Mouse (Mus musculus) neural tube, embryonic 13.5 days (tissue): ENCODE results near the gene Gm10643. TPM values are rescaled to one million over a fixed set of nuclear protein-coding genes. Genes with fewer than 3 reads are reported as not detected.

Experiments used
- ATAC-seq: fragments of 200-750 bp; cut with Nextera tagmentation; 2 replicates; pipeline ENCODE4 v1.8.0; 2017; ENCODE audit warnings: low read depth, mild to moderate bottlenecking, moderate TSS enrichment, moderate library complexity
- H3K27ac ChIP-seq: fragments of 300-500 bp; sonication (generic); replicated peaks from 2 replicates; pipeline ENCODE4 v1.5.1; 2015; ENCODE audit warnings: moderate library complexity, mild to moderate bottlenecking, inconsistent platforms
- H3K27me3 ChIP-seq: fragments of 300-500 bp; sonication (generic); 2 replicates; pipeline ENCODE4 v1.6.1; 2015; ENCODE audit warnings: mild to moderate bottlenecking, inconsistent platforms
- H3K36me3 ChIP-seq: fragments of 300-500 bp; sonication (generic); 2 replicates; pipeline ENCODE4 v1.6.1; 2015; ENCODE audit warnings: mild to moderate bottlenecking, inconsistent platforms
- H3K4me1 ChIP-seq: fragments of 300-500 bp; sonication (generic); replicated peaks from 2 replicates; pipeline ENCODE4 v1.6.1; 2015; ENCODE audit warnings: inconsistent platforms
- H3K4me2 ChIP-seq: fragments of 300-500 bp; sonication (generic); 2 replicates; pipeline ENCODE4 v1.6.1; 2015; ENCODE audit warnings: inconsistent platforms, mild to moderate bottlenecking, moderate library complexity
- H3K4me3 ChIP-seq: fragments of 300-500 bp; sonication (generic); 2 replicates; pipeline ENCODE4 v1.5.1; 2015; ENCODE audit warnings: mild to moderate bottlenecking, inconsistent platforms
- H3K9ac ChIP-seq: fragments of 300-500 bp; sonication (generic); 2 replicates; pipeline ENCODE4 v1.6.1; 2015; ENCODE audit warnings: moderate library complexity, mild to moderate bottlenecking, inconsistent platforms
- H3K9me3 ChIP-seq: fragments of 300-500 bp; sonication (generic); 2 replicates; pipeline ENCODE4 v1.6.1; 2016; ENCODE audit warnings: inconsistent platforms
- WGBS: fragments of 180-500 bp; shearing (Covaris S2); methylation state at CpG from one replicate; pipeline ENCODE4 v1.1.7; 2015; 5-methylcytosine and 5-hydroxymethylcytosine counted together
- polyA plus RNA-seq: library from polyadenylated mRNA; unstranded; fragments of >200 nt; fragmentation: Nextera tagmentation; extraction: Ambion mirVana; gene quantifications from 2 replicates; pipeline ENCODE4 v1.2.1, GENCODE M21; 2015

Gene Gm10643
- polyA plus RNA-seq, 1 experiment from 2014 or later = 1.9 TPM

DNA sequence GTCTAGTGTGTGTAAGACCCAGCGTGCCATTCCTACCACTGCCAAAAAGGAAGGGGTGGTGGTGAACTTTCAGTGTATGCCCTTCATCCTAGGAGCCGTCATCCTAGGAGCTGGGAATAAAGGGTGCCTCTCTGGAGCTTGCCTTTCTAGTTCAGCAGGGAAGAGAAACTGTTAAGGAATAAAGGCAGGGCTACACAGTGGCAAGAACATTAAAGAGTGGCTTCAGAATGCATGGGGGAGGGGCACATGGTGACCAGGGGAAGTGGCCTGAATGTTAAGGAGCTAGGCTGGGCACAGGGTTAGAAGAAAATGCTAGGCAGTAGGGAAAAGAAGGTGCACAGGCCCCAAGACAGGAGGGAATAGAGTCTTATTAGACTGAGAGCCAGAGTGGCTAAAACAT, 4.8 kb upstream of the Gm10643 start:
- Histone ChIP-seq H3K4me2 (no peak overlapping the region), H3K27ac (0 out of 2 replicates have a peak overlapping the region, but pooled peaks have one; percentile 13), H3K27me3 (no peaks in the 10 kb centered on the region), H3K4me3 (no peak overlapping the region), H3K4me1 (peaks cover 81% of the 10 kb centered on the region), H3K9ac (0 out of 2 replicates have a peak overlapping the region, but pooled peaks have one; percentile 31), H3K36me3 (peaks cover 6% of the 10 kb centered on the region; the same call in 1 of the 2 replicates), H3K9me3 (no peaks in the 10 kb centered on the region)
- WGBS = 47% methylated on average over 2 of the region's 2 CpGs
- ATAC-seq = no peak

DNA sequence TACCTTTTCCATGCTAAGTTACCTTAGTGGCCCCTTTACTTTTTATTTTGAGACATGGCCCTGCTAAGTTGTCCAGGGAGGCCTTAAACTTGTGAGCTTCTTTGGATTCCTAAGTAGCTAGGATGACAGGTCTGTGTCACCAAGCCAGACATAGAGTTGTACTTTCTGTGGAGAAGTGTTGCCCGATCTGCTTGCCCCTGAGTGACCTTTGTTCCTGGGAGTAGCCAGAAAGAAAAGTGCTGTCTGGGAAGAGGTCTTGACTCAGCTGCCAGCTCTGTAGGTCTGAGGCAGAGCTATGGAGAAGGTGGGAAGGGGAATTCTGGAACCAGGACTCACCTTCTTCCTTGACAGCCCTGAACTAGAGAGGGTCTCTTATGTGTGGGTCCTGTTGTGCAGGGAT, 4.2 kb upstream of the Gm10643 start:
- 46% methylated on average over 1 of the region's 1 CpGs for WGBS
- peaks cover 77% of the 10 kb centered on the region for H3K4me1 ChIP-seq
- no peak overlapping the region for H3K4me2 ChIP-seq
- no peaks in the 10 kb centered on the region for H3K9me3 ChIP-seq
- H3K27ac ChIP-seq = no peak overlapping the region
- ATAC-seq = no peak
- 0 out of 2 replicates have a peak overlapping the region, but pooled peaks have one; percentile 31 for H3K9ac ChIP-seq
- no peaks in the 10 kb centered on the region for H3K27me3 ChIP-seq
- 0 out of 2 replicates have a peak, but pooled peaks cover under 1% of the 10 kb centered on the region for H3K36me3 ChIP-seq
- H3K4me3 ChIP-seq = no peak overlapping the region

DNA sequence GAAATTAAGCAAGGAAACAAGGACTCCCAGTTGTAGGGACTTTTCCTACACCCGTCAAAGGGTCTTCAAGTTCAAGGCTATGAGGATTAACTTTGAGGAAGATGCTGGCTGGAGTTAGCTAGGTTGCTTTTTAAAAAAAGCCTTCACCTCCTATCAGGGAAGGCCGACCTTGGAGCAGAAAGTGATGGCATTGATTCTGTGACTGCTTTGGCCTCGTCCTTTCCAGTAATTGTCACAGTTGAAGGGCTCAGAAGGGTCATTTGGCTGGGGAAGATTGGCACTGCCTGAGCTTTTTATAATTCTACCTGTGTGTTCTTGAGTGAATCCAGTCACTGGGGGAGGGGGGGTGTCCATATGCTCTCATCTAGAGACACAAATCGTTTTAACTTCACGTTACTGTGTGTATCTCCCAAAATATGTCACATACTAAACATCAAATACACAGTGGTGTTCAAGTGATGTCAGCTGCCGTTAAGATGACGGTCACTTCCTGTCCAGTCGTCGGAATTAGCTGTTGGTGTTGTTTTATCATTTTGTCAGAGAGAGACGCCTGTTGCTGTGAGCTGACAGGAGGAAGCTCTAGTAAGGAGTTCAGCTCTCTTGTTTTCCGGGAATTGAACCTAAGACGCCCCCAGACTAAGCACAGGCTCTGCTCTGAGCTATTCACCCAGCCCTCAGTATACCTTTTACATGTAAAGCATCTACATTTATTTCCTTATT, 3.5 kb upstream of the Gm10643 start:
- H3K27ac ChIP-seq = no peak overlapping the region
- no peaks in the 10 kb centered on the region for H3K9me3 ChIP-seq
- no peaks in the 10 kb centered on the region for H3K27me3 ChIP-seq
- H3K9ac ChIP-seq = peak overlapping the region; percentile 58; the same call in 1 of the 2 replicates
- no peak for ATAC-seq
- H3K4me3 ChIP-seq = 0 out of 2 replicates have a peak overlapping the region, but pooled peaks have one; percentile 1
- H3K4me2 ChIP-seq = peak overlapping the region; percentile 55; the same call in 1 of the 2 replicates
- H3K36me3 ChIP-seq = no peaks in the 10 kb centered on the region
- peaks cover 70% of the 10 kb centered on the region for H3K4me1 ChIP-seq
- 82% methylated on average over 12 of the region's 12 CpGs for WGBS

DNA sequence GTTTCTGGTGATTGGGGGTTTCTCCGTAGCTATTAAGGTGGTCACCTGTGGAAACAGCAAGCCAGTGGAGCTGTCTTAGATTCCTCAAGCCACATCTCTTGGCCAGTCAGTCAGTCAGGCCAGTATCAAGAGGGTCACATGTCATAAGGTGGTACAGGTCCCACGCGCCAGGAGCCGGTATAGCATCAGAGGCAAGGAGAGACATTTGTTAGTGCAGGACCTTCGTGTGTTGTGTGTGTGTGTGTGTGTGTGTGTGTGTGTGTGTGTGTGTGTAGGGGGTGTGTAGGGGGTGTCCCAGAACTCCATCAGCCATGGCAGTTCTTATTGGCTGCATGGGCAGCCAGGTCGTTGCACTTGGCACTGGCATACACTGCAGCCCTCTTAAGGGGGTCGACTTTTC, 3.0 kb upstream of the Gm10643 start:
- H3K9ac ChIP-seq = peak overlapping the region; percentile 58
- WGBS = 87% methylated on average over 7 of the region's 7 CpGs

DNA sequence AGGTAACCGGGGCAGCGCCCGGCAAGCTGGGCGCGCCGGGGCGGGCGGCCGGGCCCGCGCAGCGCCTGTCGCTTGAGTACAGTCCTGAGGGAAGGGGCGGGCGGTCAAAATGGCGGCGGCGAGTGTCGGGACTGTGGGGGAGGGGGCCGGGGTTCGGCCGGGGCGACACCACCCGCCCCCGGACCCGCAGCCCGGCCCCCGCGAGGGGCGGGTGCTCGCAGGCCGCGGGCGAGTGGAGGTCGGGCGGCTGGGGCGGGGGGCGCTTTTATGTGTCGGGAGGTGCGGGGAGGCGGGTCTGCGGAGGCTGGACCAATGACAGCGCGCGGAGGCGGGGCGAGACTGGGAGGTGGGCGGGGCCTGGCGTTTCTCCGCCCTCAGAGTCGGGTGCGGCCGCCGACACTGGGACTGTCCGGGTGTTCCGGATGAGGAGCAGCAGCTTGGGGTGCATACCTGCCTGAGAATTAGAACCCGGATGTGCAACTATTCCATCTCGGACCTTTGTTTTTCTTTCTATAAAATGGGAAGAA, 2.2 kb upstream of the Gm10643 start:
- ATAC-seq = peak; percentile 78
- Histone ChIP-seq H3K27me3 (no peaks in the 10 kb centered on the region), H3K27ac (peak overlapping the region; percentile 97), H3K4me1 (peaks cover 56% of the 10 kb centered on the region), H3K4me2 (peak overlapping the region; percentile 55), H3K36me3 (no peaks in the 10 kb centered on the region), H3K9ac (peak overlapping the region; percentile 86), H3K4me3 (peak overlapping the region; percentile 77), H3K9me3 (no peaks in the 10 kb centered on the region)
- WGBS = 1% methylated on average over 39 of the region's 58 CpGs

More for the DNA sequence above, 3.0 kb upstream of the Gm10643 start:
- Histone ChIP-seq H3K36me3 (no peaks in the 10 kb centered on the region), H3K4me3 (peak overlapping the region; percentile 77), H3K9me3 (no peaks in the 10 kb centered on the region), H3K27ac (no peak overlapping the region), H3K27me3 (no peaks in the 10 kb centered on the region), H3K4me2 (peak overlapping the region; percentile 55), H3K4me1 (peaks cover 64% of the 10 kb centered on the region)
- ATAC-seq = no peak

DNA sequence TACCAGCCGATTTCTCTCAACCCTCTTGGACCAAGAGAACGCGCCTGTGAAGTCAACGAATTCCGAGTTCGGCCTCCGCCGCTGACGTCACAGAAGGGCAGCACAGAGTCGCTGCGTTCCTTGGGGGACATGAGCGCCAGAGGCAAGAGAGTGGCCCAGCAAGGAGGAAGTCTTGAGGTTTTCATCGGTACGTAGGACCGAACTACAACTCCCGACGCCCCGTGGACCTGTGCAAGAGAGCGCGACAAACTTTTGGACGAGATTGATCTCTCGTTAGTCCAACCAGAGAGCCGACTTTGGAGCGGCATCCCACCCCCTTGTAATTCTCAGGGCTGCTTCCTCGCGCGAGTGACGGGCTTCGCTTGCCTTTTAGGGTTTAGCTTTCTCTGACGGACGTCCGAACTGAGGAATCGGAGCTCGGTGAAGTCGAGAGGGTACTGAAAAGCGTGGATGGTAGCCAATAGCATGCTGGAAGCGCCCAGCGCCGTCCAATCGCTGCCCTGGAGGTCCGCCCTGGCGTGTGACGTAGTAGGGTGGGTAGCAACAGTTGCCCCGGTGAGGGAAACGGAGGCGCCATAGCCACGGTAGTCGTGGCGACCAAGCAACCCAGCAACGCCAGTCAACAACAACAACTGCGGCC, 1.5 kb upstream of the Gm10643 start, which contains the start of gene Rfx1:
Rfx1 (plus strand) TSS at position 544 of the 640 bp plus-strand sequence.
- H3K27me3 ChIP-seq = no peaks in the 10 kb centered on the region
- WGBS = under 1% methylated on average over 51 of the region's 51 CpGs
- peak within 1 kb of the TSS; percentile 86 for H3K9ac ChIP-seq
- H3K36me3 ChIP-seq = no peaks in the 10 kb centered on the region
- H3K4me2 ChIP-seq = peak within 1 kb of the TSS; percentile 86
- ATAC-seq = peak; percentile 98
- H3K4me1 ChIP-seq = peaks cover 49% of the 10 kb centered on the region
- peak within 1 kb of the TSS; percentile 77 for H3K4me3 ChIP-seq
- peak within 1 kb of the TSS; percentile 97 for H3K27ac ChIP-seq
- H3K9me3 ChIP-seq = no peaks in the 10 kb centered on the region

DNA sequence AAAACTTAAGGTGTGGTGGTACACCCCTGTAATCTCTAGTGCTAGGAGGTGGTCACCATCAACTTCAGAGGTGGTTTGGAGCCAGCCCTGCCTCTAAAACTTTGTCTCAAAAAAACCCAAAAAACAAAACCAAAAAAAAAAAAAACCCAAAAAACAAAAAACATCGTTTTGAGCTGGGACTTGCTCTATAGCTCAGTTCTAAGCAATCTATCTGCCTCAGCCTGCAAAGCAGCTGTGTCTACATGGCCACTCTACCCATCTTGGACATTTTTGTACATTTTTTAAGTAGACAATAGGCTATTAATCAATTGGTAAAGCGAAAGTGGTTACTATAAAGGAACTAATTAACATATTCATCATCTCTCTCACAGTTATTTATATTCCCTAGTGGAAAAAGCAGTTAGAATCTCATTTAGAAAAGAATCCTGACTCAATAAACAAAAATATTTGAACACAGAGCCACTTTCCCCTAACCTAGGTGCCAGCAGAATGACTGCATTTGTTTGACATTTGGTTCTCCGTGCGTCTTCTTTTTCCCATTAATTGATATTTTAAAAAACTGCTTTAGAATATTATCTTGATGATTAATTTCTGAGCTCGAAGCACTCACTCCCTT, 628 bp upstream of the Gm10643 start:
- 17% methylated on average over 5 of the region's 5 CpGs for WGBS
- H3K27ac ChIP-seq = peak overlapping the region; percentile 88
- ATAC-seq = no peak

DNA sequence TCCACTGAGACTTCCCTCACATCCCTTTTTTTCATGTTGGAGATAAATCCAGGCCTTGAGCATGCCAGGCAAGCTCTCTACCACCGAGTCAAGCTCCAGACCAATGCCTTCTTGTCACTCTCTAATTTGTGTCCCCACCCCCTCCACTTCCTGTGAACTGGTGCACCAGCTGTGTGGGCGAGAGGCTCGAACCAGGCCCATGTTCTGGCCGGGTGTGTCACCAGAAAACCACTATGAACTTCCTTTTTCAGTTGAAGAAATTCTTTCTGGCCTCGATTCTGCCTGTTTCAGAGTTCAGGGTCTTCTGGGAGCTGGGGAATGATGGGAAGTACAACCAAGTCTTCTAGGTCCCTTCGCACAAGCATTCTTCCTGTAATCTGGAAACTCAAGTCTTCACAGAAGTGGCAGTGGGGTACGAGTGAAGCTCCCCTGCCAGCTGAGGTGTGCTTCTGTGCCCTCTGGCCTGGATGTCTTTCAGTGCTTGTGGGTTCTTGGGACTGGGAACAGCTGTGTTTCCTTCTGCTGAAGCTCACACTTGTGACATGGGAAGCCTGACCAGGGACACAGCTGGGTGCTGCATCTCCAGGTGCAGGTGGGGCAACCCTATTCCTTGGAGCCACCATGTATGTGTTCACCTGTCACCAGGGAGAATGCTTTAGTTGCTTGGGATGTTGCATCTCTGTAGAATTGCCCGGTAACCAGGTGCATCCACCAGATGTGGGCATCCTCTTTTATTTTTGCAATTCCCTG, 901 bp downstream of the Gm10643 start:
- WGBS = 79% methylated on average over 8 of the region's 8 CpGs
- H3K27ac ChIP-seq = no peak overlapping the region
- ATAC-seq = no peak
- no peak overlapping the region for H3K4me2 ChIP-seq
- no peaks in the 10 kb centered on the region for H3K36me3 ChIP-seq
- 0 out of 2 replicates have a peak, but pooled peaks cover 3% of the 10 kb centered on the region for H3K27me3 ChIP-seq
- no peak overlapping the region for H3K9ac ChIP-seq
- peaks cover 27% of the 10 kb centered on the region for H3K4me1 ChIP-seq
- H3K9me3 ChIP-seq = no peaks in the 10 kb centered on the region
- H3K4me3 ChIP-seq = no peak overlapping the region

More for the DNA sequence above, 628 bp upstream of the Gm10643 start:
- Histone ChIP-seq H3K36me3 (no peaks in the 10 kb centered on the region), H3K9me3 (no peaks in the 10 kb centered on the region), H3K4me3 (peak overlapping the region; percentile 77), H3K27me3 (no peaks in the 10 kb centered on the region), H3K4me2 (peak overlapping the region; percentile 86), H3K9ac (peak overlapping the region; percentile 77), H3K4me1 (peaks cover 42% of the 10 kb centered on the region)

DNA sequence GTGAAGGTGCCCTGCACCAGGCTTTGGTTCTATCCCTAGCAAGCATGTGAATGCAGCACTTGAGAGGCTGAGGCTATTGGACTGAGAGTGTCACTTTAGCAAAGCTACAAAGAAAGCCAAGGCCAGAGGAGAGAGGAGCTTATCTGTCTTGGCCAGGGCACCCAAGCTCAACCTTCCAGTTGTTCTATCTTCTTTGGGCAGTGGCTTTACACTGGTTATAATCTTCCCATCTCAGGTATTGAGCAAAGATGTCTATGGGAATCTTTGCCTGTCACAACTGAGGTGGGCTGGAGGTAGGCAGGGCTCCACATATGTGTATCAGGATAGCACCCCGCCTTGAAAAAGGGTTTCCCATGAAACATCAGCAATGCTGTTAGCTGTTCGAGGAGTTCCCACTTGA, 4.7 kb downstream of the Gm10643 start:
- H3K4me3 ChIP-seq = no peak overlapping the region
- H3K27ac ChIP-seq = no peak overlapping the region
- 0 out of 2 replicates have a peak, but pooled peaks cover 2% of the 10 kb centered on the region for H3K4me1 ChIP-seq
- no peak overlapping the region for H3K9ac ChIP-seq
- no peaks in the 10 kb centered on the region for H3K36me3 ChIP-seq
- 82% methylated on average over 2 of the region's 2 CpGs for WGBS
- 0 out of 2 replicates have a peak, but pooled peaks cover 3% of the 10 kb centered on the region for H3K27me3 ChIP-seq
- no peaks in the 10 kb centered on the region for H3K9me3 ChIP-seq
- ATAC-seq = no peak
- no peak overlapping the region for H3K4me2 ChIP-seq

DNA sequence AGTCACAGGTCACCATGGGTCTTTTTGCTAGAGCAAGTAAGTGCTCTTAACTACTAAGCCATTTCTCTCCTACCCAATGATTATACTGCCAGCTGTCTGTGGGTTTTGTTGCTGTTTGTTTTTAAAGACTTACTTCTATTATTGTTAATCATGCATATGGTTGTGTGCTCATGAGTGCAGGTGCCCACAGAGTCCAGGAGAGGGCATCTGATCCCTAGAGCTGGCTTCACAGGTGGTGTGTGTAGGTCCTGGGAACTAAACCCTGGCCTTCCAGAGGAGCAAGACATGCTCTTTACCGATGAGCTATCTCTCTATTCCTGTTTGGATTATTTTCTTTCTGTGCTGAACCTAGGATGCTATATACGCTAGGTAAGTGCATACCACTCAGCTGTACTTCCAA, 5.7 kb downstream of the Gm10643 start:
- H3K4me2 ChIP-seq = no peak overlapping the region
- H3K27me3 ChIP-seq = 0 out of 2 replicates have a peak, but pooled peaks cover 3% of the 10 kb centered on the region
- no peaks in the 10 kb centered on the region for H3K36me3 ChIP-seq
- ATAC-seq = no peak
- H3K4me3 ChIP-seq = no peak overlapping the region
- H3K27ac ChIP-seq = no peak overlapping the region
- H3K9ac ChIP-seq = no peak overlapping the region
- WGBS = 91% methylated on average over 2 of the region's 2 CpGs
- H3K4me1 ChIP-seq = no peaks in the 10 kb centered on the region
- H3K9me3 ChIP-seq = no peaks in the 10 kb centered on the region

DNA sequence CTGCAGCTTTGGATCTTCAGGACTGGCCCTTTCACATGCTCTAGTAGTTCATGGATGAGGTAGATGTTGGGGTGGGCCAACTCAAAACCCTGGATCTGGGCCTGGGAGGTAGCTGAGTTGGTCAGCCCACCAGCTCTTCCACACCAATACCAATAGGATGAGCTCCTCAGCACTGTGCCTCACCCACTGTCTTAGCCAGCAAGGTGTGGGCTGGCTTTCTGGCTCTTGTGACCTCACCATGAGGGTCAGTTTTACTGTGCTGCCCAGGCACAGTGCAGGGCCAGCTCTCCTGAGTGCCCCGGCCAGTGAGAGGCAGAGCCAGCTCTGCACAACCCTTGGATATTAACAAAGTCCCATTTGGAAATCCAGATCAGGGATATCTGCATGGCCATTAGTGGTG, 7.1 kb downstream of the Gm10643 start:
- H3K9ac ChIP-seq = no peak overlapping the region
- H3K27ac ChIP-seq = no peak overlapping the region
- no peak overlapping the region for H3K4me3 ChIP-seq
- no peak for ATAC-seq
- H3K36me3 ChIP-seq = no peaks in the 10 kb centered on the region
- no peaks in the 10 kb centered on the region for H3K4me1 ChIP-seq
- H3K27me3 ChIP-seq = 0 out of 2 replicates have a peak, but pooled peaks cover 3% of the 10 kb centered on the region
- no peaks in the 10 kb centered on the region for H3K9me3 ChIP-seq
- no peak overlapping the region for H3K4me2 ChIP-seq
- 96% methylated on average over 1 of the region's 1 CpGs for WGBS
